ENCODE assay signal across 9 mouse cellular contexts in genomic region chr13:94062349-94063111, GRCm38 (mm10). TPM values are rescaled to one million over a fixed set of nuclear protein-coding genes. Genes with fewer than 3 reads are reported as not detected.
DNase-seq lines count a peak whose midpoint lies in the region; ATAC-seq lines count a peak whose summit lies in the region.
"Had no signal": no experiment of that assay in that cellular context is flagged by ENCODE, and none has a peak within 500 bp of the region (broad histone marks: within the 10 kb centered on the region; RNA-seq: fewer than 3 reads in every experiment).

No protein-coding gene starts in this region.

- DNase-seq in adrenal gland, postnatal 10 days, result peak; percentile 62
- DNase-seq in adrenal gland, adult 8-10 months, result no peak
- peak; percentile 52 for DNase-seq in 3T3-L1 (ENCODE audit: low read depth, low spot score)
- peak; percentile 65 for DNase-seq in fibroblast of lung, adult 2 months (ENCODE audit: low read depth)
- peak; percentile 47 to 67 for DNase-seq in lung, postnatal 4 days
- DNase-seq in right cerebral cortex, adult 18-20 months, result no peak
- no peak for DNase-seq in right cerebral cortex, postnatal 4 days

- peak; percentile 40 for ATAC-seq in kidney, embryonic 14.5 days (ENCODE audit: low FRiP score, low TSS enrichment)

- no peaks in the 10 kb centered on the region; the same call in 1 of the 2 replicates for H3K36me3 ChIP-seq in kidney, embryonic 14.5 days (ENCODE audit: control insufficient read depth, insufficient read depth, low read length)

- WGBS in kidney, embryonic 14.5 days, result 16% methylated on average over 21 of the region's 21 CpGs

- peak overlapping the region; percentile 77 for H3K27ac ChIP-seq in kidney, embryonic 14.5 days (ENCODE audit: low read depth, low read length)

- H3K4me1 ChIP-seq in kidney, embryonic 14.5 days (ENCODE audit: control insufficient read depth, insufficient read depth, low read length), result peaks cover 60% of the 10 kb centered on the region

- H3K4me2 ChIP-seq in kidney, embryonic 14.5 days (replicated peaks; ENCODE audit: low read depth, low read length), result peak overlapping the region; percentile 34

- H3K9me3 ChIP-seq in kidney, embryonic 14.5 days (ENCODE audit: control insufficient read depth, low read length), result no peaks in the 10 kb centered on the region

- peak overlapping the region; percentile 17 for H3K4me3 ChIP-seq in kidney, embryonic 14.5 days (ENCODE audit: low read length)

- H3K9ac ChIP-seq in kidney, embryonic 14.5 days (ENCODE audit: low read depth, low read length), result no peak overlapping the region; the same call in 1 of the 2 replicates

- no peaks in the 10 kb centered on the region for H3K27me3 ChIP-seq in kidney, embryonic 14.5 days (ENCODE audit: control insufficient read depth, insufficient read depth, low read length)
- H3K27me3 ChIP-seq: CH12.LX had no signal

RNA-seq across cellular contexts. Expression of gene Lhfpl2, which starts 4.9 kb away (rescaled TPM):
- 10 to 100 TPM; 29.8 to 39.6 TPM for total RNA-seq in adrenal gland, postnatal 10 days (2021)
- total RNA-seq in adrenal gland, adult 8-10 months (2022), result 10 to 100 TPM; 27.4 to 49.2 (median 34.5) TPM
- polyA plus RNA-seq in kidney, embryonic 14.5 days (2014; fragmentation: Nextera tagmentation; extraction: Ambion mirVana), result 48.7 and 81.0 TPM in 2 replicates
- total RNA-seq: CH12.LX had no signal

Comparison
In these comparisons a context has a peak if more than half of its experiments do, and no peak if none do; other contexts are left out.
1. DNase-seq: peak in adrenal gland, postnatal 10 days (single experiment), 3T3-L1 (single experiment), fibroblast of lung, adult 2 months (single experiment) and lung, postnatal 4 days (2 of 2); none in adrenal gland, adult 8-10 months (single experiment), right cerebral cortex, adult 18-20 months (single experiment) and right cerebral cortex, postnatal 4 days (single experiment).